Mouse (Mus musculus) G1E (cell line): ENCODE data around the gene Cd28.

Experiments
- CTCF ChIP-seq: IDR thresholded peaks from 2 replicates; pipeline ENCODE4 v1.5.1; 2012; ENCODE audit warnings: low read depth, low read length, inconsistent platforms, mixed read lengths
- GATA1 ChIP-seq: IDR thresholded peaks from 2 replicates; pipeline ENCODE4 v1.6.1; 2012; ENCODE audit warnings: borderline replicate concordance, low read length, inconsistent platforms, mixed read lengths

- no peak for TF ChIP-seq CTCF
- no peak for TF ChIP-seq GATA1
Measured at GRCm38 (mm10) chr1:60793717-60794116, 77.1 kb downstream of the Cd28 start.
